Mouse (Mus musculus) C2C12 (cell line): Measurements from ENCODE around the gene Phf21b. TPM values are rescaled to one million over a fixed set of nuclear protein-coding genes. Genes with fewer than 3 reads are reported as not detected.

Experiments used
- H3K27me3 ChIP-seq: one replicate; pipeline ENCODE4 v1.6.1; 2011; ENCODE audit not compliant: control insufficient read depth, insufficient read depth, insufficient read length
- H3K36me3 ChIP-seq: one replicate; pipeline ENCODE4 v1.6.1; 2011; ENCODE audit not compliant: control insufficient read depth, insufficient read depth
- H3K4me3 ChIP-seq: one replicate; pipeline ENCODE4 v1.5.1; 2011; ENCODE audit warnings: mild to moderate bottlenecking, control low read depth; ENCODE audit not compliant: poor library complexity, insufficient read depth, severe bottlenecking
- H3K79me2 ChIP-seq: one replicate; pipeline ENCODE4 v1.6.1; 2011; ENCODE audit not compliant: control insufficient read depth, insufficient read depth
- H3K79me3 ChIP-seq: one replicate; pipeline ENCODE4 v1.6.1; 2011; ENCODE audit warnings: low read depth, control low read depth
- H3ac ChIP-seq: one replicate; pipeline ENCODE3; 2011; ENCODE audit warnings: low read depth; ENCODE audit not compliant: control insufficient read depth, insufficient read length
- CEBPB ChIP-seq: IDR thresholded peaks from one replicate; pipeline ENCODE4 v1.6.1; 2011; ENCODE audit warnings: low read depth, mild to moderate bottlenecking, control low read depth, moderate library complexity
- CTCF ChIP-seq: IDR thresholded peaks from one replicate; pipeline ENCODE4 v1.5.1; 2011; ENCODE audit not compliant: control insufficient read depth, insufficient read depth, insufficient read length
- FOSL1 ChIP-seq: IDR thresholded peaks from one replicate; pipeline ENCODE4 v1.8.0; 2011; ENCODE audit warnings: mild to moderate bottlenecking, low read length; ENCODE audit not compliant: poor library complexity, insufficient read depth, severe bottlenecking
- MAX ChIP-seq: IDR thresholded peaks from one replicate; pipeline ENCODE4 v1.6.1; 2011; ENCODE audit warnings: mild to moderate bottlenecking, control low read depth
- MYOD1 ChIP-seq: IDR thresholded peaks from one replicate; pipeline ENCODE4 v1.6.1; 2011; ENCODE audit warnings: low read depth; ENCODE audit not compliant: control insufficient read depth, insufficient read length
- MYOG ChIP-seq: IDR thresholded peaks from one replicate; pipeline ENCODE4 v1.6.1; 2011; ENCODE audit not compliant: control insufficient read depth, insufficient read length; ENCODE audit errors: extremely low read depth
- USF1 ChIP-seq: IDR thresholded peaks from one replicate; pipeline ENCODE4 v1.6.1; 2011; ENCODE audit warnings: low read depth, mild to moderate bottlenecking, control low read depth, moderate library complexity
- polyA plus RNA-seq: library from polyadenylated mRNA; unstranded; fragments of >200 nt; fragmentation: generic; extraction: Trizol; gene quantifications from one replicate; pipeline ENCODE4 v1.2.1, GENCODE M21; 2012; ENCODE audit warnings: missing spikeins

The Phf21b gene
- polyA plus RNA-seq, 1 experiment = 0.26 TPM

- H3K79me2 ChIP-seq = no peaks in the 10 kb centered on the region
- H3K79me3 ChIP-seq = no peaks in the 10 kb centered on the region
- TF ChIP-seq MYOD1 (no peak), USF1 (no peak), FOSL1 (no peak), CEBPB (no peak), MAX (no peak), MYOG (no peak), CTCF (no peak)
- H3K27me3 ChIP-seq = peaks cover 30% of the 10 kb centered on the region
- H3K36me3 ChIP-seq = no peaks in the 10 kb centered on the region
- no peak overlapping the region for H3K4me3 ChIP-seq
- H3ac ChIP-seq = no peak overlapping the region
These were observed 92.4 kb downstream of the Phf21b start for GRCm38 (mm10) chr15:84763423-84763812.

GRCm38 (mm10) chr15:84762712-84763422 lies 93.0 kb downstream of the Phf21b start:
- H3K4me3 ChIP-seq = no peak overlapping the region
- H3ac ChIP-seq = no peak overlapping the region
- TF ChIP-seq MYOD1 = no peak
- no peak for TF ChIP-seq MYOG
- no peak for TF ChIP-seq CEBPB
- TF ChIP-seq FOSL1 = no peak
- TF ChIP-seq CTCF = no peak
- TF ChIP-seq MAX = no peak
- no peak for TF ChIP-seq USF1
- no peaks in the 10 kb centered on the region for H3K36me3 ChIP-seq
- H3K79me2 ChIP-seq = no peaks in the 10 kb centered on the region
- H3K79me3 ChIP-seq = no peaks in the 10 kb centered on the region
- H3K27me3 ChIP-seq = peaks cover 33% of the 10 kb centered on the region

GRCm38 (mm10) chr15:84758493-84758892 lies 97.4 kb downstream of the Phf21b start:
- Histone ChIP-seq H3K27me3 (peaks cover 38% of the 10 kb centered on the region), H3ac (no peak overlapping the region), H3K36me3 (no peaks in the 10 kb centered on the region), H3K4me3 (no peak overlapping the region), H3K79me2 (no peaks in the 10 kb centered on the region), H3K79me3 (no peaks in the 10 kb centered on the region)
- TF ChIP-seq MYOD1 (no peak), USF1 (no peak), CTCF (peak; percentile 61), CEBPB (no peak), MYOG (no peak), MAX (no peak), FOSL1 (no peak)

- Histone ChIP-seq H3ac (peak overlapping the region; percentile 32), H3K4me3 (no peak overlapping the region), H3K27me3 (peaks cover 34% of the 10 kb centered on the region), H3K79me3 (no peaks in the 10 kb centered on the region), H3K79me2 (no peaks in the 10 kb centered on the region), H3K36me3 (no peaks in the 10 kb centered on the region)
- TF ChIP-seq MAX (no peak), FOSL1 (no peak), MYOD1 (no peak), USF1 (no peak), CTCF (no peak), CEBPB (no peak)
These were observed 99.4 kb downstream of the Phf21b start for GRCm38 (mm10) chr15:84756426-84756825.

- Histone ChIP-seq H3K36me3 (no peaks in the 10 kb centered on the region), H3ac (no peak overlapping the region), H3K27me3 (peaks cover 24% of the 10 kb centered on the region), H3K79me2 (no peaks in the 10 kb centered on the region), H3K79me3 (no peaks in the 10 kb centered on the region), H3K4me3 (no peak overlapping the region)
- TF ChIP-seq CTCF (peak; percentile 85), USF1 (no peak)
These were observed 100.9 kb downstream of the Phf21b start for GRCm38 (mm10) chr15:84754987-84755386.

- no peaks in the 10 kb centered on the region for H3K27me3 ChIP-seq
- H3K4me3 ChIP-seq = no peak overlapping the region
- TF ChIP-seq MAX (no peak), FOSL1 (no peak), CEBPB (no peak), USF1 (no peak)
- H3K79me3 ChIP-seq = no peaks in the 10 kb centered on the region
- no peak overlapping the region for H3ac ChIP-seq
- no peaks in the 10 kb centered on the region for H3K36me3 ChIP-seq
- no peaks in the 10 kb centered on the region for H3K79me2 ChIP-seq
These were observed 110.0 kb downstream of the Phf21b start for GRCm38 (mm10) chr15:84745831-84746230.
